Mouse (Mus musculus) small intestine, adult 2 months (tissue): ENCODE data around the gene Galnt7. TPM values are rescaled to one million over a fixed set of nuclear protein-coding genes. Genes with fewer than 3 reads are reported as not detected.
"Not testable (repeated sequence)": the region's sequence is repeated elsewhere in the genome, so short reads cannot be mapped to it uniquely, and the experiment has no call there.

ENCODE experiments used
- H3K27ac ChIP-seq: fragments of 200-500 bp; 2 replicates; pipeline ENCODE4 v1.5.1; 2012; ENCODE audit warnings: low read depth, low read length, control low read depth, inconsistent platforms; ENCODE audit not compliant: insufficient read depth
- H3K27me3 ChIP-seq: fragments of 200-500 bp; 2 replicates; pipeline ENCODE4 v1.6.1; 2012; ENCODE audit warnings: mild to moderate bottlenecking, moderate library complexity, low read length, inconsistent platforms; ENCODE audit not compliant: control insufficient read depth, insufficient read depth
- H3K36me3 ChIP-seq: fragments of 200-500 bp; 2 replicates; pipeline ENCODE4 v1.6.1; 2012; ENCODE audit warnings: mild to moderate bottlenecking, low read length, control low read depth, inconsistent platforms; ENCODE audit not compliant: control insufficient read depth, insufficient read depth
- H3K4me1 ChIP-seq: fragments of 200-500 bp; 2 replicates; pipeline ENCODE4 v1.6.1; 2012; ENCODE audit warnings: low read length, inconsistent platforms, mixed read lengths; ENCODE audit not compliant: control insufficient read depth, insufficient read depth, insufficient read length
- H3K4me3 ChIP-seq: fragments of 200-500 bp; 2 replicates; pipeline ENCODE4 v1.5.1; 2012; ENCODE audit warnings: low read depth, mild to moderate bottlenecking, control low read depth, inconsistent platforms, low read length, moderate library complexity
- CTCF ChIP-seq: fragments of 200-500 bp; IDR thresholded peaks from 2 replicates; pipeline ENCODE4 v1.5.1; 2012; ENCODE audit warnings: low read depth, mild to moderate bottlenecking, control low read depth, inconsistent platforms, low read length, moderate library complexity, mixed read lengths; ENCODE audit not compliant: insufficient replicate concordance, insufficient read length; ENCODE audit errors: extremely low read depth
- POLR2A ChIP-seq: fragments of 200-500 bp; IDR thresholded peaks from 2 replicates; pipeline ENCODE4 v1.6.1; 2012; ENCODE audit warnings: low read depth, mild to moderate bottlenecking, control low read depth, inconsistent platforms, low read length, moderate library complexity
- WGBS: fragments of 180-500 bp; shearing (Covaris S2); methylation state at CpG from one replicate; pipeline ENCODE4 v1.1.7; 2018; 5-methylcytosine and 5-hydroxymethylcytosine counted together
- polyA plus RNA-seq: library from polyadenylated mRNA; depleted of rRNA; stranded (reverse); fragments of >200 nt; gene quantifications from 2 replicates; pipeline ENCODE4 v1.2.3, GENCODE M21; 2012

Gene Galnt7
- polyA plus RNA-seq, 1 experiment: 3.7 TPM

DNA sequence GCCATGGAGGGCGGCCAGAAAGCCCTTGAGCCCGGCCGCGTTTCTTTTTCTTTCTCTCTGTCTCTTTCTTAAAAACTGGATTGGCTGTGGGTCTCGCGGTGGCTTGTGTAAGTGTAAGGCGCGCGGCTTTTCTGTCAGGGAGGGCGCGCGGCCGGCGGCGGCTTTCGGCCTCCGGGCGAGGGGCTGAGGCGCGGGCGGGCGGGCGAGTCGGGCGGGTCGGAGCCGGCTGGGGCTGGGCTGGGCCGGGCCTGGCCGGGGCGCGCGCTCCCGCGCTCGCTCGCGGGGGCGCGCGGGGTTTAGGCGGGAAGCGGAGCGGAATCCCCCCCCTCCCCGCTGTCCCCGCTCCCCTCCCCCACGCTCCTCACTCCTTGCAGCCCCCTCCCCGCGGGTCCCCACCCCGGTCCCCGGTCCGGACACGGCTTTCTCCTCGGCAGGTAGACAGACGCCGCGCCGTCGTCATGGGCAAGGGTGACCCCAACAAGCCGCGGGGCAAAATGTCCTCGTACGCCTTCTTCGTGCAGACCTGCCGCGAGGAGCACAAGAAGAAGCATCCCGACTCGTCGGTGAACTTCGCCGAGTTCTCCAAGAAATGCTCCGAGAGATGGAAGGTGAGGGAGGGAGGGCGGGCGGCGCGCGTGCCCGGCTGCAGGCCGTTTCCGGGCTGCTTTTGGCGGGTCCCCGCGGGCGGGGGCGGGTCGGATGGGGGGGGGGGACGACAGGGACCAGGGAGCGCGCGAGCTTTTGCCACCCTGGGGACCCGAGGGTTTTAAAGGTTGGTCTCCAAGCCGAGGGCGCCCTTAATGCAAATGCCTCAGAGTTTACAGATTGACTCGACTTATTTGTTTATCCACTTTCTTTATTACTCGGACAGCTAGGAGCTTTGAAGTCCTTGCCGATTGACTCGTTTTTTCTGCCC is 140.4 kb downstream of the Galnt7 start:
- WGBS: under 1% methylated on average over 95 of the region's 96 CpGs
- Histone ChIP-seq H3K36me3 (peaks cover 18% of the 10 kb centered on the region), H3K27ac (peak overlapping the region; percentile 99), H3K27me3 (no peaks in the 10 kb centered on the region), H3K4me3 (peak overlapping the region; percentile 94), H3K4me1 (no peaks in the 10 kb centered on the region; the same call in 1 of the 2 replicates)
- TF ChIP-seq CTCF (no peak), POLR2A (no peak)

DNA sequence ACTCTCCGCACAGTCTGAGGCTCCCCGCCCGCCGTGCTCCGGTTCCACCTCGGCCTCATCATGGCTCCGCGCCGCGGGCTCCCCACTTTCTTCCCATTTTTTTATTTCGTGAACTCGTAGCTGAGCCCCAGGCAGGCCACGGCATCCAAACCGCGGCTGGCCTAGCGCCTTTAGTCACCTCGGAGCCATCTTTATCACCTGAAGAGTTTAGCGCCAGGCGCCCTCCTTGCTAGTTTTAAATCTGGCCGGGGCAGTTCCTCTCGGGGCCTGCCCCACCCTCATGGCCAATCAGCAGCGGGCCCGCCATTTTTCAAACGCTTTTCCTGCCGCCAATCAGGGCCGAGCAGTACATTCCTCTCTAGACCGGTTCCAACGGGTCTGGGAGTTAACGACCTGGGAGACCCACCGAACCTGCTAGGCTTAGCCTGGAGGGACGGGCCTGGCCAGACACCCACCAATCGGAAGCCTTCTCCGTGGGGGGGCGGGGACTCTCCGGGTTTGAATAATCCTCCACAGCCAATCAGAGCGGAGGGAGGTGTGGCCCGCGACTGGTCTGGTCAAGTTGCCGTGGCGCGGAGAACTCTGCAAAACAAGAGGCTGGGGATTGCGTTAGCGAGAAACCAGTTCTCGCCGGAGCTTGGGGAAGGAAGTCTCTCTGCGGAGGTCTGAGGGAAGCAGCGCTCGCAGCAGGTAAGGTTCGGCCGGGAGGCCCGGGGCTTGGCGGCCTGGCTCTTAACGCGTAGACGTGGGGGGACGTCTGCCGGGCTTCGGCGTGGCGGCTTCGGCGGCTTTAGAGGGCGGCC is 141.3 kb downstream of the Galnt7 start, which contains the start of gene Hmgb2:
Hmgb2 (plus strand) TSS at position 592 of the 803 bp plus-strand sequence.
- H3K4me3 ChIP-seq: peak within 1 kb of the TSS; percentile 96
- no peaks in the 10 kb centered on the region for H3K27me3 ChIP-seq
- peaks cover 14% of the 10 kb centered on the region for H3K36me3 ChIP-seq
- peak within 1 kb of the TSS; percentile 99 for H3K27ac ChIP-seq
- TF ChIP-seq CTCF (no peak), POLR2A (peak; percentile 97)
- H3K4me1 ChIP-seq: no peaks in the 10 kb centered on the region
- under 1% methylated on average over 63 of the region's 63 CpGs for WGBS

DNA sequence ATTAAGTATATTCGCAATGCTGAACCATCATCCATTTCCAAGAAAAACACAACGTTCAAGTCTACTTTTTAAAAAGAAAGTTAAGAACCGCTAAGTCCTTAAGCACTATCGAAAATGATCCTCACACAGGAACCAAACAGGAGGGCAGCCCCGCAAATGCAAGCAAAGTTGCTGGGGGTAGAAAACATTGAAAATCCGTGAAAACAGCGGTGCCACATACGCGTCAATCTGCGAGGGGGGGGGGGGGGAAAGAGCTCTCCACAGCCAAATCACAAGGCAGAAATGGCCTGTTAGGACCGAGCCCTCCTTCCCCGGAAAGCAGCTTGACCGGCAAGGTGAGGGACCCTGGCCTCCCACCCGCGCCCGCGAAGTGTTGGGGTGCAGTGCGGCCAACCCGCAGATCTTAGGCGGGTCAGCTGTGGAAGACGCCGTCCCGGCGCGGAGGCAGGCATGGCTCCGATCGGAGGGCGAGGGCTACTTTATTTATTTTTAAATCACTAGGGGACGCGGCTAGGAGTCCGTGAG is 142.0 kb downstream of the Galnt7 start:
- peak overlapping the region; percentile 96 for H3K4me3 ChIP-seq
- H3K4me1 ChIP-seq: no peaks in the 10 kb centered on the region; the same call in 1 of the 2 replicates
- no peak for TF ChIP-seq POLR2A
- no peak for TF ChIP-seq CTCF

DNA sequence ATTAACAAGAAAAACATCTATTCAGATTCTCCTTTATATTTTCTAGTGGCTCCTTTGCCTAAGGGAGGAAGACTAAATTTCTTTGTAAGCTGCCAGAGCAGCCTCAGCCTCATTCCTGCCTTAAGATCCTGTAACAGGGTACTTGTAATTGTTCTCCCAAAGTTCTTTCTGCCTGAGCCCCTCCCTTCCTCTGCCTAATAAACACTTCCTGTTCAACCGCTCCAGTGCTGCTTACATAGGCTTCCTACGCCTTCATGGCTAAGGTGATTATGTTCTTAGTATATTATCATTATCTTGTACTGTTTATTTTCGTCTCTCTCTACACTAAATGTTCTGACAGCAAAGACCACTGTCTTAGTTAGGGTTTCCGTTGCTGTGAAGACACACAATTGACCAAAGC is 144.2 kb downstream of the Galnt7 start:
- peaks cover 3% of the 10 kb centered on the region for H3K36me3 ChIP-seq
- 78% methylated on average over 4 of the region's 4 CpGs for WGBS
- no peaks in the 10 kb centered on the region for H3K27me3 ChIP-seq
- TF ChIP-seq POLR2A (no peak), CTCF (no peak)
- peaks cover 4% of the 10 kb centered on the region; the same call in 1 of the 2 replicates for H3K4me1 ChIP-seq
- H3K27ac ChIP-seq: no peak overlapping the region
- no peak overlapping the region for H3K4me3 ChIP-seq

More for the DNA sequence above, 142.0 kb downstream of the Galnt7 start:
- H3K27ac ChIP-seq: peak overlapping the region; percentile 32; the same call in 1 of the 2 replicates
- H3K27me3 ChIP-seq: no peaks in the 10 kb centered on the region
- WGBS: under 1% methylated on average over 31 of the region's 31 CpGs
- peaks cover 11% of the 10 kb centered on the region for H3K36me3 ChIP-seq

DNA sequence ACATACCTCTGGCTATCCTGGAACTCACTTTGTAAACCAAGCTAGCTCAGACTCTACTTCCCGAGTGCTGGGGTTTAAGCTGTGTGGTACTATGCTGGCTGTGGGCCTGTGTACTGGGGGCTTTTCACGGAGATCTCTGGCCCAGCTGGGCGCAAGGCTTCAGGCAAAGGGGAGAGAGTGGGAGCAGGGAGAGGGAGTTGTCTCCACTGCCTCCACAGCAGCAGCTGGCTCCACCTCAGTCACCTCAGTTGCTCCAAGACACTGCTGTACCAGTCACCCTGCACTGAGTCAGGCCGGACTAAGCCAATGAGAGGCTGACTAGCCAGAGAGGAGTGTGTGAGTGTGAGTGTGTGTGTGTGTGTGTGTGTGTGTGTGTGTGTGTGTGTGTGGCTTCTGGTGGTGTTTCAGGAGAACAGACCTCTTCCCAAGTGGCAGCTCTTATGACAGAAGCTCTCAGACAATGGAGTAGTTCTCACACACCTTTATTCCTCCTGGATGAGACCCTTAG is 145.2 kb downstream of the Galnt7 start:
- WGBS: 90% methylated on average over 4 of the region's 4 CpGs
- TF ChIP-seq POLR2A: no peak
- TF ChIP-seq CTCF: no peak
- Histone ChIP-seq H3K4me3 (no peak overlapping the region), H3K36me3 (no peaks in the 10 kb centered on the region), H3K27me3 (no peaks in the 10 kb centered on the region), H3K4me1 (peaks cover 4% of the 10 kb centered on the region; the same call in 1 of the 2 replicates), H3K27ac (no peak overlapping the region)

DNA sequence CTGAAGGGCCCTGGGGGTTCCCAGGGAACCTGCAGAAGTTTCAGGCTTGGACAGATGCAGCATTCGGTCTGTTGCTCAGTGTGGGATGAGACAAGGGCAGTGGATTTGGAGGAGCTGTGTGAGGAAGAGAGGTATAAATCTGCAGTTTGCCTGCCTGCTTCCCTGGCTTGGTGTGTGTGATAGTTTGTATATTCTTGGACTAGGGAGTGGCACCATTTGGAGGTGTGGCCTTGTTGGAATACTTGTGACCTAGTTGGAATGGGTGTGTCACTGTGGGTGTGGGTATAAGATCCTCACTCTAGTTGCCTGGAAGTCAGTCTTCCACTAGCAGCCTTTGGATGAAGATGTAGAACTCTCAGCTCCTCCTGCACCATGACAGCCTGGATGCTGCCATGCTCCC is 147.3 kb downstream of the Galnt7 start:
- not testable (repeated sequence) for H3K4me3 ChIP-seq, H3K36me3 ChIP-seq, H3K4me1 ChIP-seq, H3K27ac ChIP-seq, H3K27me3 ChIP-seq
- 63% methylated on average over 1 of the region's 1 CpGs for WGBS
